ENCODE assay signal across 20 mouse cellular contexts in the genomic region with DNA sequence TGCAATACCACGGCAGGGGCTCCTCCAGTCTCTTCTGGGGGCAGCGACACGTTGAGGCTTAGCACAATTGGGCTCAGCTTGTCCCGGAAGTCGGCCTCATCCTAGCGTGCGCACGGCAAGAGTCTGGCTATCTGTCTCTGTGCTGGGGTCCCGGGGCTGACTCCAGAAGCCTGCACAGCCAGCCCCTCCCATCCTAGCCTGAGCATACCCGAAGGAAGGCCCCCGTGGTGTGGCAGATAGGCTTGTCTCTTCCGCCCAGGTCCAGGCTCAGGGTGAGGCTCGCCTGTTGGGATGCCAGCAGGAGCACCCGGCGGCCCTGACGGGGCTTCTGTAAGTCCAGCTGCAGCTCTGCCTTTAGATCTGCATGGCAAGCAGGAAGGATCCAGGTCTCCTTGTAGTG.
"Had no signal": no experiment of that assay in that cellular context is flagged by ENCODE, and none has a peak within 500 bp of the region (broad histone marks: within the 10 kb centered on the region; RNA-seq: fewer than 3 reads in every experiment).

No protein-coding gene starts in this region.

- H3K27ac ChIP-seq: left cerebral cortex, adult 2 months; lung, embryonic 15.5 days; midbrain, embryonic 10.5 days; midbrain, embryonic 13.5 days; neural tube, embryonic 13.5 days; stomach, embryonic 15.5 days had no signal

- ATAC-seq: intestine, embryonic 16.5 days; midbrain, embryonic 13.5 days had no signal

- H3K36me3 ChIP-seq: lung, embryonic 15.5 days; midbrain, embryonic 10.5 days; midbrain, embryonic 13.5 days; neural tube, embryonic 13.5 days; stomach, embryonic 15.5 days had no signal

- H3K4me2 ChIP-seq: lung, embryonic 15.5 days; midbrain, embryonic 13.5 days; neural tube, embryonic 13.5 days; stomach, embryonic 15.5 days had no signal

- H3K9me3 ChIP-seq: lung, embryonic 15.5 days; megakaryocyte, embryonic 14.5 days; midbrain, embryonic 10.5 days; midbrain, embryonic 13.5 days; neural tube, embryonic 13.5 days; stomach, embryonic 15.5 days had no signal

- H3K9ac ChIP-seq: lung, embryonic 15.5 days; midbrain, embryonic 13.5 days; neural tube, embryonic 13.5 days; stomach, embryonic 15.5 days had no signal

- H3K27me3 ChIP-seq: lung, embryonic 15.5 days; megakaryocyte, embryonic 14.5 days; stomach, embryonic 15.5 days had no signal

- H3K4me3 ChIP-seq: left cerebral cortex, adult 2 months; lung, embryonic 15.5 days; midbrain, embryonic 10.5 days; midbrain, embryonic 13.5 days; neural tube, embryonic 13.5 days; stomach, embryonic 15.5 days had no signal

- DNase-seq: kidney, adult 18-20 months; kidney, adult 9 months; kidney, postnatal 14 days; kidney, postnatal 4 days; layer of hippocampus, postnatal 36 days; lung, adult 18-20 months; lung, postnatal 10 days; lung, postnatal 36 days; retina, postnatal 1 day; right cerebral cortex, postnatal 25 days; spleen, adult 18-20 months; thymus, postnatal 25 days had no signal
